Mouse (Mus musculus): Measurements from ENCODE around the gene St3gal3. TPM values are rescaled to one million over a fixed set of nuclear protein-coding genes. Genes with fewer than 3 reads are reported as not detected.

St3gal3 gene
- total RNA-seq, 2 experiments from 2014 or later = 4.6 to 4.7 TPM

- no peak for ATAC-seq (replicated peaks; ENCODE audit: poor library complexity)
These were observed 105.7 kb downstream of the St3gal3 start for GRCm38 (mm10) chr4:118028994-118029393.

- no peak for ATAC-seq (replicated peaks; ENCODE audit: poor library complexity)
These were observed 108.8 kb downstream of the St3gal3 start for GRCm38 (mm10) chr4:118025931-118026330.

DNA sequence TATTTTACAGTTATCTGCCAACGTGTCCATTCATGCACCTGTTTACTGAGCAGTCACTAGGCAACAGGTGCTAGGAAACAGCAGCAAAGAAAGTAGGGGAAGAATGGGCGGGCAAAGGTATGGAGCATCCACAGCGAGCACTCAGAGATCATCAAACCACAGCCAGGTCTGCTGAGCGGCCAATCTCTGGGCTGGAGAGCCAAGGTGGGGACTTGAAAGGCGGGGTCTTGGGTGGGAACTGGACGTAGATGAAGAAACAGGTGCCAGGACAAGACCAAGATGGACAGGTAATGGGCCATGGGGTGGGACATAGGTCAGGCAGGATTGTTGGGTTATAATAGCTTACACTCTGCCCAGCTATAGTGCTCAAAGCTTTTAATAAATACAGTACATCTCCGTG is 109.3 kb downstream of the St3gal3 start:
- no peak for ATAC-seq (replicated peaks; ENCODE audit: poor library complexity)

DNA sequence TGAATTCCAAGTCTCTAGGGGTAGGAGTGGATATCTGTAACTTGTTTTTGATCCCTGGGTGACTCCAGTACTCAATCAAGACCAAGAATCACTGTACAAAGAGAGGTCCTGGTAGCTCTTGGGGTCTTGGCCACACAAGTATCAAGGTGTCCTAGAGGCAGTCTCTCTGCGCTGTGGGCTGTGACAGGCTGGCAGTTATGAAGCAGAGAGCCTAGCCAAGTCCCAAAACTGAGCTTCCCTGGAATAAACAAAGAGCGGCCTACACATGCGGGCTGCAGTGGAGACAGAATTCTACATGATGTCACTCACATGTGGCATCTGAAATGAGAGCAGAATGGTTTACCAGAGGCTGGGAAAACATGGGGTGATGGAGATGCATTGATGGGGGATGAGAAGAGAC is 111.9 kb downstream of the St3gal3 start:
- no peak for ATAC-seq (replicated peaks; ENCODE audit: poor library complexity)

DNA sequence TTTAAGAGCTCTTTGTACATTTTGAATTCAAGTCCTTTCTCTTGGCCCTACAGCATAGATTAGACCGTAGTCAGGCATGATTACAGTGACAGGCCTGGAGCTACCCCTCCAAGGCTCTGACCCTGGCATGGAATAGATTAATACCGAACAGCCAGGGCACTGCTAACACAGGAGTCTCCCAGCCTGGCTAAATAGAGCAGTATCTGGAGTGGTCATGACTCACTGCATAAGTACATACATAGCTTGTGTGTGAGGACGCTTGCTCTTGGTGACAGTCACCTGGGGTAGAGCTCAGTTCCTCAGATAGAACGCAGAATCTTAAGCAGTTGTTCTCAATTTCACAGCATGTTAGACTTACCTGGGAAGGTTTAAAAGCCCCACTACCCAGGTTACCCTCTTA is 112.3 kb downstream of the St3gal3 start:
- no peak for ATAC-seq (replicated peaks; ENCODE audit: poor library complexity)

DNA sequence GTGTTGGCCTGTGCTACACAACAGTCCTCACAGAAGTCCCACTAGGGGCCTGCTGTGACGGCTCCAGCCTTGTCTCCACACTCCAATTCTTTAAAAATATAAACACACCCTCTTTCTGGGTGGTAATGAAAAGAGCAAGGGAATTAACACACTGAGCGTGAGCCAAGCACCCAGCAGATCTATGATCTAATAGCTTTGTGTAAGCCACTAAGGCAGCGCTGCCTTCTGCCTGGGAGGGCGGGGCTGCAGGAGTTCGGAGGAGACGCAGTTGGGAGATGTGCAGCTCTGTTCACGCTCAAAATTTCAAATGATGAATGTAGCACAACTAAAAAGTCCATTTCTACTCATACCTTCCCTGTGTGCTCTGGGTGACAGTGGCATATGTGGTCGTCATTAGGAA is 115.1 kb downstream of the St3gal3 start:
- no peak for ATAC-seq (replicated peaks; ENCODE audit: poor library complexity)

GRCm38 (mm10) chr4:118019218-118019617 is 115.5 kb downstream of the St3gal3 start:
- ATAC-seq (replicated peaks; ENCODE audit: poor library complexity) = no peak

DNA sequence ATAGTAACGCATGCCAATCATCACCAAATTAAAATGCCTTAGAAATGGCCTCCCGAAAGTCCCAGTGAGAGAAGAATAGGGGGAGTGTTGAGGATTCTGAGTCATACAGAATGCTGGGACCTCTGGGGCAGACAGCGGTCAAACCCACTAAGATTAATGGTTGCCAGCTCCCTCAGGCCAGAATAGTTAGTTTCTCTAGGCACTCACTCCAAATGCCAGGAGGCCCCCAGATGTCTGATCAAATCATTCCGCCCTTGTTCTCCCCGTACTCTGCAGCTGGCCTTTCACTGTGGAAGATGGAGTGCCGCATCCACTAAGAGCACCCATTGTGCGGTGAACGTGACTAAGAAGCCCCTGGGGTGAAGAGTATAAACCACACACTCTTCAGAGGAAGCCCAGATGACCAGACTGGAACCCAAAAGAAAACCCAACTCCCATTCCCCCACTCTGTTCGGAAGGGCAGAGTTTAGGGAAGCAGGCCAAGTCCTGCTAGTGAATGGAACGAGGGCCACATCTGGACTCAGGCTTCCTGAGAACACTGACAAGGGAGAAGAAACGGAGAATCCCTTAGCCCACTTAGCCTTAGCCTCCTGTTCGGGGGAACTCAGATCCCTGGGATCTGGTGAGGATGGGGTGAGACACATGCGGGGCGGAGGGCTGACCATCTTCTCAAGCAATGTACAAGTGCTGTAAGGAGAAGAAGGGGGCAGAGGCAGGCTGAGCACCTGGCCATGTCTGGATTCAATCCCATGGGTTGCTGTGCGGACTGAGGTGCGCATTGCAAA is 117.5 kb downstream of the St3gal3 start:
- no peak for ATAC-seq (replicated peaks; ENCODE audit: poor library complexity)

DNA sequence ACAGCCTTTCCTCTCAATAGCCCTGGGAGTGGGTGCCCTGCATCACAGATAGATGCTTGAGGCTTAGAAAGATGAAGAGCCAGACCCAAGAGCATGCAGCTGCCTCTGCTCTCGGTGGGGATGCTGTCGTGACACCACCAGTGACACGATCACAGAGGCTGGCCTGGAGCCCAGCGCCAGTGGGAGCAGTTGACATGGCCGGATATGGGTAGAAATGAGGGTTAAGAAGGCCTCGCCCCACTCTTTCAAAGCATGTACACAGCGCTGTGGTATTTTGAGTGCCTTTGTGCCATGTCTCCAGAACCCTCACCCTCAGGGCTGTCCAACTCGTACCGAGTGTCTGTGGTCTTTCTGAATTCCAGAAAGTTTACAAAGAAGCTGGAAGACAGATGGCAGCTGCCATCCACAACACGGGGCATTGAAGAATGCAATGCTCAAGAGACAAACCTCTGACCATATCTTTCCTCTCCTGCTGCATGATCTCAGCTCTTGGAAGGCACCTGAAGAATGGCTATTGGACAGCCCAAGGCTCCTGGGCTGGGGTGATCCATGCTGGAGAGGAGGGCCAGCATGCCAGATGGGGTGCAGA is 118.3 kb downstream of the St3gal3 start:
- no peak for ATAC-seq (replicated peaks; ENCODE audit: poor library complexity)

- no peak for ATAC-seq (replicated peaks; ENCODE audit: poor library complexity)
These were observed 119.1 kb downstream of the St3gal3 start for GRCm38 (mm10) chr4:118015636-118016035.

DNA sequence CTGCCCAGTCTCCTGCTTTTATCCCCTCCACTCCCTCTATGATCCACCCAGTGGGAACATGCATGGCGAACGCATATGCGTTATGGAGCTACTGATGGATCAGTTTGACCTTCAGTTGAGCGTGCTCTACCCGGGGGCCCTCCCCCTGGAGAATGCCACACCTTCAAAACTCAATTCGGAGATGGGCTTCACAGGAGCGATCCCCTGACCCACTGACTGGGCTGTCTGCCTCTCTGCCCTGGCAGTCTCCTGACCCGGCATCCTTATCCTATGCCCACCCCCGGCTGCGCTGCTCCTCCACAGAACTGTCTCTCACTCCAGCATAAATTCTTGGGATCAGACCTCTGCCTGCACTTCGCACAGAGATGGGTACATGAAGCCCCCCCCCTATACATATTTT is 119.6 kb downstream of the St3gal3 start:
- ATAC-seq (replicated peaks; ENCODE audit: poor library complexity) = no peak

- ATAC-seq (replicated peaks; ENCODE audit: poor library complexity) = no peak
These were observed 124.0 kb downstream of the St3gal3 start for GRCm38 (mm10) chr4:118010661-118011173.

GRCm38 (mm10) chr4:118008433-118009033 is 126.2 kb downstream of the St3gal3 start:
- ATAC-seq (replicated peaks; ENCODE audit: poor library complexity) = no peak

DNA sequence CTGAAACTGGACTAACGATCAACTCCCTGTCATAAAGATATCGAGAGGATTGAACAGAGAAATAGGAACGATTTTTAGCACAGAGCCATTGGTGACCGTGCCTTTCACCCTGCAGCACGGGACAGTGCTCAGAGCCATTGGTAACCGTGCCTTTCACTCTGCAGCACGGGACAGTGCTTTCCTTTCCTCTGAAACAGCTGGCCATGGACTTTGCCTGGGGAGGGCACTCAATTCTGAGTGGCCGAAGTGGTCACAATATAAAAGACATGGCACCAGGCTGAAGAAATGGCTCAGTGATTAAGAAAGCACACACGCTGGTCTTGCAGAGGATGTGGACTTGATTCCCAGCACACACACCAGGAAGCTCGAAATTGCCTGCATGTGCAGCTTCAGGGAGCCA is 133.4 kb downstream of the St3gal3 start:
- no peak for ATAC-seq (replicated peaks; ENCODE audit: poor library complexity)

GRCm38 (mm10) chr4:118000605-118001208 is 134.0 kb downstream of the St3gal3 start:
- no peak for ATAC-seq (replicated peaks; ENCODE audit: poor library complexity)

GRCm38 (mm10) chr4:117999951-118000350 is 134.8 kb downstream of the St3gal3 start:
- no peak for ATAC-seq (replicated peaks; ENCODE audit: poor library complexity)

DNA sequence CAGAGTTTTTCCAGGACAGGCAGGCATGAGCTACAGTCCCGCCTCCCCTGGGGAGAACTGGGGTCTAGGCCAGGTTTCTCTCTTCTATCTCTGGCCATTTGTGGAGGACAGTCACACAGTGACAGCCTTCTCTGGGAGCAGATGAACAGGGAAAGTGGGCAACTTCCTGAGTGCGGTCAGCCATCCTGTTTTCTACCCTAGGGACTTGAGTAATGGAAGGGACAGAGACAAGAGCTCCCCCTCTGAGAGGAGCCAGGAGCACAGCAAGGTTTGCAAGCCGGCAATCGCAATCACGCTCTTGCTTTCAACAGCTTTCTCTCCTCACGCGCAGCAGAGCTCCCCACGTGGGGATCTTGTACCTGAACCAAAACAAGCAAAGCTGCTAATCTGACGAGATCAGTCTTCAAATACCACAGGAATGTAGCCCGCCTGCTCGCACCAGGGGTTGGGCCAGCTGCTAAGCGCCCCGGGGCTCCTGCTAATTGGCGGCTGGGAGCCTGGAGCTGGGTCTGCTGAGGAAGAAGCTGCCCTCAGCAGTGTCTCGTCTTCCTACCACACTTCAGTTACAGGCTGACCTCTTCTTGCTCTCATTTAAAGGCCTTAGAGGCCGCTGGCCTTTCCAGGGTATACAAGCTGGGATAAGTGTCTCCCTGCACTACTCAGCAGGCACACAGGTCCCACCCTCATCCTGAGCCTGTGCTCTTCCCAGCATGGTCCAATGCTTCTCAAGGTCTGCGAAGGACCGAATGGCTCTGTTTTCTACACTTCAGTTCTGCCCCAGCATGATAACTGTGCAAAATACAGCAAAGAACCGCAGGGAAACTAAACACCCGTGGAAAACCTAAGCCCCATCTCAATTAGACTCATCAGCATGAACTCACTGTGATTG is 137.1 kb downstream of the St3gal3 start:
- ATAC-seq (replicated peaks; ENCODE audit: poor library complexity) = 0 out of 2 replicates have a peak, but pooled peaks have one; percentile 8

DNA sequence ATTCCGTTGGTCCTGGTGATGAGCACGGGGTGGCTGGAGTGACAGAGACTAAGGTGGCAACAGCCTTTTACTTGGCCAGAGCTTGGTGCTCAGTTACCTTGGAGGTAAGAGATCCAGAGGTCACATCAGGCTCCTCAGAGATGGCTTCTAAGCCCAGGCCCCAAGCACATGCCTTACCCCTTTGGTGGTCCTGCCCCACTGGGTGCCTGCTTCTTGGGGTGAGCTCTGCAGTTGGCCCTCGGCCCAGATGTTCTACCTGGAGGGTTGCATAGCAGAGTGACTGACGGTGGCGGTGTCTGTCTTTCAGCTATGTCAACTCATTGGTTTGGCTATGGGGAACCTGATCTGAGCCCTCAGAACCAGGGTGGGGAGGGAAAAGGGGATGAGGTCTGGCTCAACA is 138.0 kb downstream of the St3gal3 start:
- ATAC-seq (replicated peaks; ENCODE audit: poor library complexity) = no peak

- no peak for ATAC-seq (replicated peaks; ENCODE audit: poor library complexity)
These were observed 139.3 kb downstream of the St3gal3 start for GRCm38 (mm10) chr4:117995461-117995860.

DNA sequence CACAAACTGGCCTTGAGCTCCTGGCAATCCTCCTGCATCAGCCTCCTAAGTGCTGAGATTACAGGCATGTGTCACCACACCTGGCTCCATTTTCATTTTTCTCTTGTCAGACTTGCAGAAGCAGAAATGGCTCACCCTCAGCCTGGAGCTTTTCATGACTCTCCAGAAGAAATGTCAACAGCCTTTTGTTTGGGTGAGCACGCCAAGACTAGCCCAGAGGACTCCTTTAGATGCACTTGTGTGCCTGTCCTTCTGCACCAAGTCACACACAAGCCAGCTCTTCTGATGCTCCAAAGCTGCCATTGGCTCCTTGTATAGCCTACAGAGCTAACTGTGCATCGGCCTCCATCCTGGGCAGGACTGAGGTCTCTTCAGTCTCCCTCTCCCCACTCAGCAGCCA is 141.3 kb downstream of the St3gal3 start:
- ATAC-seq (replicated peaks; ENCODE audit: poor library complexity) = no peak

DNA sequence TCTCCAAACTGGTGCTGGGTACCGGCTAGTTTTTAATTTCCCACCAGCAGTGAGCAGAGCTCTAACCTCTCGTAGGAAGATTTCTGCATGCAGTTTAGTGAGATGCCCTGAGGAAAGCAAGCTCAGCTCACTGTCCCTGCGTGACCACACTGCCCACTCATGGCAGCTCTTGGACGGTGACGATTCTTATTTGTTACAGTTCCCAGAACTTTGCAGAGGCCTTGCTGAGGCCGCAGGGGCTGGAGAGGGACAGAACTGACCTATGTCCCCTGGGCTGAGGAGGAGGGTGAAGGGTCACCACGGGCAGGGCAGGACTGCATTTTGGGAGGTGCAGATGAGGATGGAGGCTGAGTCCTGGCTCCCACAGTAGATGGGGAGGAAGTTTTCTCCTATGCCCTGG is 141.8 kb downstream of the St3gal3 start:
- no peak for ATAC-seq (replicated peaks; ENCODE audit: poor library complexity)

All from megakaryocyte progenitor cell, adult 5-6 weeks (primary cell).